In genomic region chr16:20403327-20403726, GRCm38 (mm10) we compare ENCODE assay signal across 26 mouse cellular contexts. TPM values are rescaled to one million over a fixed set of nuclear protein-coding genes. Genes with fewer than 3 reads are reported as not detected.
DNase-seq lines count a peak whose midpoint lies in the region; ATAC-seq and TF ChIP-seq lines count a peak whose summit lies in the region.
"Had no signal": no experiment of that assay in that cellular context is flagged by ENCODE, and none has a peak within 500 bp of the region (broad histone marks: within the 10 kb centered on the region; RNA-seq: fewer than 3 reads in every experiment).

No protein-coding gene starts in this region.

- no peak for TF ChIP-seq POLR2A in bone marrow macrophage, adult 2 months (IDR thresholded peaks at IDR 0.05; ENCODE audit: borderline replicate concordance, low read depth, low read length)

- peak; percentile 69; the same call in 1 of the 2 replicates for ATAC-seq in megakaryocyte, adult 5-6 weeks (ENCODE audit: poor library complexity, severe bottlenecking)
- 0 out of 2 replicates have a peak, but pooled peaks have one; percentile 40 for ATAC-seq in monocyte, adult 5-6 weeks (replicated peaks; ENCODE audit: insufficient number of reproducible peaks, low FRiP score, low TSS enrichment, poor library complexity, severe bottlenecking)
- ATAC-seq in CD4-positive, CD25-positive, alpha-beta regulatory T cell, adult 4 months: no peak
- ATAC-seq in inflammation-experienced regulatory T-cells, adult 6 months: no peak
- ATAC-seq: activated CD4-positive, CD25-positive, alpha-beta regulatory T cell, adult 4 months; forebrain, embryonic 14.5 days; forebrain, embryonic 16.5 days; Patski had no signal

- no peak overlapping the region for H3K4me3 ChIP-seq in bone marrow macrophage, adult 2 months (ENCODE audit: insufficient read depth, low read length)
- H3K4me3 ChIP-seq: embryonic facial prominence, embryonic 13.5 days; embryonic facial prominence, embryonic 15.5 days; erythroblast, embryonic 14.5 days; forebrain, embryonic 10.5 days; forebrain, embryonic 12.5 days had no signal

- peak; percentile 57 for DNase-seq in adipocyte (ENCODE audit: low spot score)
- DNase-seq in spleen, adult 12 weeks (ENCODE audit: low spot score): no peak
- DNase-seq: adrenal gland, adult 8-10 months; adrenal gland, postnatal 14 days; adrenal gland, postnatal 36 days; cerebellum, adult 11 months; cerebellum, adult 18-20 months; cerebellum, adult 8-10 months; cerebellum, adult 9-11 months; cerebellum, postnatal 14 days; cerebellum, postnatal 36 days; embryo, embryonic 11 days had no signal

- no peak for TF ChIP-seq CTCF in bone marrow macrophage, adult 2 months (IDR thresholded peaks at IDR 0.05; ENCODE audit: low read depth, low read length)

- peaks cover 30% of the 10 kb centered on the region for H3K4me1 ChIP-seq in bone marrow macrophage, adult 2 months (ENCODE audit: control insufficient read depth, insufficient read depth, low read length)
- H3K4me1 ChIP-seq: embryonic facial prominence, embryonic 13.5 days; embryonic facial prominence, embryonic 15.5 days; forebrain, embryonic 10.5 days; forebrain, embryonic 12.5 days had no signal

- H3K27ac ChIP-seq in bone marrow macrophage, adult 2 months (ENCODE audit: insufficient read depth, low read depth, low read length): peak overlapping the region; percentile 14; the same call in 1 of the 2 replicates
- H3K27ac ChIP-seq: embryonic facial prominence, embryonic 13.5 days; embryonic facial prominence, embryonic 15.5 days; forebrain, embryonic 10.5 days; forebrain, embryonic 12.5 days had no signal

RNA-seq across cellular contexts. Expression of gene Abcc5, which starts 22.9 kb away (rescaled TPM):
- 132 and 133 TPM in 2 replicates for polyA plus RNA-seq in bone marrow macrophage, adult 2 months (2012; ENCODE audit: insufficient read depth, insufficient read length, missing spikeins)
- total RNA-seq in megakaryocyte, adult 5-6 weeks (2015): 22.8 and 27.4 TPM in 2 replicates
- total RNA-seq in megakaryocyte, adult 5-6 weeks (2017): 28.2 and 38.9 TPM in 2 replicates
- total RNA-seq in monocyte, adult 5-6 weeks (2017): 65.5 to 91.9 TPM (median 76.3 TPM) in 3 replicates
- polyA plus RNA-seq in CD4-positive, CD25-positive, alpha-beta regulatory T cell, adult 4 months (2017; shearing (Covaris generic)): 10 to 100 TPM; 36.6 to 41.9 TPM
- 10 to 100 TPM; 20.5 to 39.1 (median 35.7) TPM for polyA plus RNA-seq in inflammation-experienced regulatory T-cells, adult 6 months (2017; shearing (Covaris generic))

Comparison
In these comparisons a context has a peak if more than half of its experiments do, and no peak if none do; other contexts are left out.
1. ATAC-seq: peak in megakaryocyte, adult 5-6 weeks (single experiment) and monocyte, adult 5-6 weeks (single experiment); none in CD4-positive, CD25-positive, alpha-beta regulatory T cell, adult 4 months (single experiment) and inflammation-experienced regulatory T-cells, adult 6 months (single experiment).